Mouse (Mus musculus) cerebellum, adult 18-20 months (tissue): ENCODE measurements around the gene Ccdc125.

Source experiments
- DNase-seq, 2 experiments: peaks; one replicate each; pipeline ENCODE4 v3.0.0; 2021

Ccdc125 gene

DNA sequence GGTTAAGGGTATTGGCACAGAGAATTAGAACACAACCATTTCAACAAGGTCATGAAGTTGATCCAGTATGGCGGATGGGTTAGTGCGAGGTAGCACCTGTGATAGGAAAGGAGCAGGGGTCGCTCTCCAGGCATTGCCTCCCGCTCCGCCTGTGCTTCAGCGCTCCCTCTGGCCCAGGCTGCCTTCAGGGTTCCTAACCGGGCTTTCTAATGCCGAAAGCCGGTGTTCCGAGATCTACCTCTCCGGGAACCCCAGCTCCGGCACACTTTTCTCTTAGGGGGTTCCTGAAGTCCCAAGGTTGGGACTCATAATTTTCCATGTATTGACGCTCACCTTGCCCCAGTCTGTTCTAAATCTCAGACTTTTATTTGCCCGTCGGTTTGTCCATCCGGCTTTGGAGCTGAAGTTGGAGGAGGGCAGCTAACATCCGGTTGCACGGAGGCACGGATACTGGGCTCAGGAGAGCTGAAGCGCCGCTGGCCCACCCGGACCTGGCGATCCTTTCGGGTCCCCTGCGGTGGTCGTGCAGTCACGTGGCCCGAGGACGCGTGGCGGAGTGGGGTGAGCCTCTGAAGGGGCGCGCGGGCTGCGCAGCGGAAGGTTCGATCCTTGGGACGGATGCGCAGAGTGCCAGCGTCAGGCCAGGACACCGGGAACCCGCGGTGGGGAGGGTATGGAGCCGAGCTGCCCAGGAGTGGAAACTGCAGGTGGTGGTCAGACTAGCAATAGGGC, at the start of gene Ccdc125:
Gene Ccdc125, plus strand, starts transcription at position 427 of the 732 bp plus-strand sequence.
- no peak for DNase-seq

DNA sequence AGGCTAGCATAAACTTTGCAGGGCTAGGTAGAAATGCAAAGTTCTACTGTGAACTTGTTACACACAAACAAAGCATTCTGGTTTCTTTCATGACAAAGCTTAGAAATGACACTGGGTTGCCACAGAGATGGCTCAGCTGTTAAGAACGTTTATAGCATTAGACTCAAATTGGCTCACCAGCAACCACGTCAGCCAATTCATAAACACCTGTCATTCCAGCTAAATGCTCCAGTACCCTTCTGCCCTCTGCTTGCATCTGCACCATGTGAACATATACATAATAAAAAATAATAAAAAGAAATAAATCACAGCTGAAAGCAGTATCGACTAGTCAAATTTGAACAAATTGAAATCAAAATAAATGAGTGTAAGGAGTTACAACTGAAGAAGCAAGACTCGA, 47.3 kb upstream of the Ccdc125 start:
- no peak for DNase-seq

DNA sequence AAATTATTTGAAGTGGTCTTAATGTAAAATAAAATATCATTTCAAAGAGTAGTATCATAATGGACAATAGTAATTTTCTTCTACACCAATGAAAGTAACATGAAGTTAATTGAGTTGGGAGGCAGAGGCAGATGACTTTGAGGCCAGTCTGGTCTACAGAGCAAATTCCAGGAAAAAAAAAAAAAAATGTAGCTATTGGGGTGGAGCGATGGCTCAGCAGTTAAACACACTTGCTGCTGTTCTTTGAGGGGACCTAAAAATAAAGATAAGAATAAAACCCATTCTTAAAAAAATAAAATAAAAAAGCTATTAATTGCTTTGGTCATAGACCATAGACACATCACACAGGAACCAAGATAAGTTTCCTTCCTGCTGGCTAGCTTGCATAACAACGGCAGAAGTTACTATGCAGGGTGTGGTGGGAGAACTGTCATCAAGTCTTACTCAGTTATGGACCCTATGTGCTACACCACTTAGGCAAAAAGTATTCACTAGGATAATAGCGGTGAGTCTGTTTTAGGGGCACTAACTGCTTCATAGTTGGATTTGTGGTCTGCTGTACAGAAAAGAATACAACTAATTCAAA, 35.3 kb upstream of the Ccdc125 start:
- DNase-seq: no peak

DNA sequence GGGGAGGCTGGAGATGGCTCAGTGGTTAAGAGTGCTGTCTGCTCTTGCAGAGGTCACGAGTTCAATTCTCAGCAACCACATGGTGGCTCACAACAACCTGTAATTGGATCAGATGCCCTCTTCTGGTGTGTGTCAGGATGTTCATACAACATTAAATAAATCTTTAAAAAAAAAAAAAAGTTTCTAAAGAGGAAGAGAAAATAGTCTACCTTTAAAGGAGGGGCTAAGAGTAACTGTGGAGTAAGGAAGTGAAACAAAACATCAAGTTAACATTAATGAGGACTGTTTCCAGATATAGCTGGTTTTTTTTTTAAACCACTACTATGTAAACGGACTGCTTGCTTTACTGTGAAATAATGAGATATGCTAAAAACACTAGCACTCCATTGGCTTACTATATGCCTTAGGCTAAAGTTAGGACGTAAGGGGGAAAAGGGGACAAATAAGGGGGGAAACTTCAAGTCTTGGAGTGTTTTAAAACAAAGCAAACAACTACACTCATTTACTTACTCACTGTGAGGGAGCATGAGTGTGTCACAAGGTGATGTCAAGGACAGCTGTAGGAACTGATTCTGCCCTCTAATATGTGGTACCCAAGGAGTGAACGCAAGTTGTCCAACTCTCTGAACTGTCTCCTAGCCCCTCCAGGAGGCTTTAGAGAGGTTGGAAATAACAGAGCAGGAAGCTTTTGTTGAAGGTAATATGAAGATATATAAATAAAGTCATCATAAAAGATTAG, 26.9 kb upstream of the Ccdc125 start:
- no peak for DNase-seq

DNA sequence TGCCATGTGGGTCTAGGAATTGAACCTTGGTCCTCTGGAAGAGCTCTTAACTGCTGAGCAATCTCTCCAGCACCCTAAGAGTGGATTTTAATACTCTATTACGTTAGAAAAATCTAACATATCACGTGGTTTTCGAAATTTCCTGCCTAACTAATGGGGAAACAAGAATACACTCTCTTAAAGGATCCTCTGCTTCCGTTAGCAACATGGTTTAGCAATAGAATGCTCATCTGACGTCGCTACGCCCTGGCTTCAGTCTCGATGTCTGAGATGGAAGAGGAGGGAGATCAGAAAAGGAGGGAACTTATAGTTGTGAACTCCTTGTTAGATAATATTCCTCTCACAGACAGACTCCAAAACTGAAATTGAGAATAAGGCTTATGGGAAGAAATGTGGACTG, 21.3 kb upstream of the Ccdc125 start:
- DNase-seq: no peak

DNA sequence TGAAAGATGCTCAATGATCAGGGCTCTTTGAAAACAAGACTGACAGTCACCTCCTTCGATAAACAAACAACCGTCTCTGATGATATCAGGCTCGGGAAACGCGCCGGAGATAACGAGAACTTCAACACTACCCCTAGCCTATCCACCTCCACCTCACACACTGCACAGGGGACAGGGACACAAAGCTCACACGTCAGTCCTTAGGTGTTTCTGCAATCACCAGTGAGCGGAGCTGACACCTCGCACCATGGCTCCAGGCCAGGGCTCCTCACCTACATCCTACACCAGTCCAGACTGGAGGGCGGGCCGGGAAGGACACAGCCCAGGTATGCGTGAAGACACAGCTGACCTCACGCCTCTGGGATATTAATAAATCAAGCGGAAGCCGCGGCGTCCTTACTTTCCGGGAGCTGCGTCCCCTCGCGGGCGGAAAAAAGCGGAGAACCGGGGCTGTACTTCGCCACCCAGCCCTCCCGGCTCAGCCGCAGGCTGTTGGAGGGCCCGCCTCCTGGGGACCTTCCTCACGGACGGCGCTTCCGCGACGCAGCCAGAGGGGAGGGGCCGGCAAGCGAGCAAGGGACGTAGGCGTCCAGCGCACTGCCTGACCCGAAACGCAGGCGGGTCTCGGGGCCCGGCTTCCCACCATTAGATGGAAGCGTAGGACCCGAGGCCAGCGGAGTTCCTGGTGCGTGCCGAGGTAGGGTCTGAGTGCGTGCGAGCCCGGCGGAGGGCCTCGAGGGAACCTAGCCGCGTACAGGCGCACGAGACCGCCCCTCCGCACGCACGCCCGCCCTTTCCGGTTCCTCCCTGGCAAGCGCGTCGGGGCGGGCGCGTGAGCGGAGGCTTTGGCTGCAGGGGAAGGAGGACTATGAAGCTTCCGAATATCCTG, 18.7 kb upstream of the Ccdc125 start, which contains the start of the genes Ak6 and Rad17:
Gene Ak6, plus strand, starts transcription at position 430 of the 889 bp plus-strand sequence.
Gene Rad17, minus strand, starts transcription at position 502 of the 889 bp plus-strand sequence.
- DNase-seq: peak; percentile 93 to 99

DNA sequence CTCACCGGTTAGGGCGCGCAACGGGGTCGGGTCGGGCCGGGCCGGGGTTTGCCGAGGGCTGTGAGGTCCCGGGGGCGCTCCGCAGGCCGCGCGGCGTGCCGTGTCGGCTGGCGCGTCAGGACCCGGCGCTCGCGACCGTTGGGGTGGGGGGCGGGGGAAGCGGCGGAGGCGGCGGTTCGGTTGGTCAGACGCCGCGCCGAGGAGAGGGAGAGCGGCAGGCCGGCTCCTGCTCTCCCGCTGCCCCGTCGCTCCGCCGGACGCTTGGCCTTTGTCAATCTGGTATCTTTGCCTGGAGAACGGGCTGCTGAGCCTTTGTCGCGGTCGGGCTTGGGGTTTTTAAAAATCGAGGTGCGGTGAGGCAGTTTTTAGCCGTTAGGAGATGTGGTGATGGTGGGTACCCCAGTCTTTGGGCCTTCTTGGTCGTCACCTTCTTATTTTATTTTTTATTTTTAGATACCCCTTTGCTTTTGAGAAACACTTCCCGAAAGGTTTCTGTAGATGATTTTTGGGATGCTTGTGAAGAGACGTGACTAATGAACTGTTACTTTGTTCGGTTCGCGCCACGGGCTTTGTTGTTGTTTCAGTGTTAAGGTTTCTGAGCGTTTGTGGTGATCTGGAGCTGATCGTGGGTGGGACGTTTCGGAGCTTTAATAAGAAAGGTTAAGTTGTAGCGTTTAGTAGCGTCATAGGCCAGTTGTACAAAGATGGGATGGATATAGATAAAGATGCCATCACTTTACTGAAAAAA, 17.9 kb upstream of the Ccdc125 start, which contains the start of gene Taf9:
Gene Taf9, plus strand, starts transcription at position 141 of the 748 bp plus-strand sequence.
- DNase-seq: no peak

DNA sequence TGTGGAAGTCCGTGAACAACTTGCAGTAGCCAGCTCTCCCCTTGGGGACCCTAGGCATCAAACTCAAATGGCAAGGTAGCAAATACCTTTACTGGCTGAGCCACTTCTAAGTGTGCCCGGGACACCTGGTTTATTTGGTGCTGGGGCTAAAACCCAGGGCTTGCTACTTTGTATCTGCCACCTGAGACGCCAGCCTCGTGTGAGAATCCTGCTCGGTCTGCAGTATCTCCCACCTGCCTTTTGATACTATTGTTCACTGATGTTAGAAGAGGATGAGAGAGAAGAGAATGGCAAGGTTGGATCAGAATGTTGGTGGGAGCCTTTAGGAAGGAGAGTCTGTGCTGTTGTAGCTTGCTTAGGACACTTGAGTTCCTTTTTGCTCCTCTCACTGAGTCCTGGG, 11.4 kb upstream of the Ccdc125 start:
- no peak for DNase-seq

DNA sequence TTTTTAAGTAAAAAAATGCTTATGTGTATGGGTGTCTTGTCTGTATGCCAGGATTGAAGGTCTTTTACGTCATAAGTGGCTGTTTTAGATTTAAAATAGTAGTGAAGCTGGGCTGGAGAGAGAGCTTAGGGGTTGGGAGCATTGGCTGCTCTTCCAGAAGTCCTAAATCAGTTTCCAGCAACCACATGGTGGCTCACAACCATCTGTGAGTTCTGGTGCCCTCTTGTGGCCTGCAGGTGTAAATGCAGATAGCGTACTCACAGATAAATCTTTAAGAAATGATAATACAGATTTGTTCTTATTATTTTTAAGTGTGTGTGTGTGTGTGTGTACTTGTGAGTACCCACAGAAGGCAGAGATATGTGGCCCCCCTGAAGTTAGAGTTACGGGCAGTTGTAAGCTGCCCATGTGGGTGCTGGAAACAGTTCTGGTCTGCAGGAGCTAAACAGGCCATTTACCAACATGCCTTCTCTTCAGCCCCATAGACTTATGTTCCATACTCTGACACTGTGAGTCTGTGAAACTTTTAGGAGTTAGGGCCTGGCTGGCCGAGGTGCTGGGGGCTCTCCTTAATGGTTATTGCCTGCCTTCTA, 9.6 kb upstream of the Ccdc125 start:
- DNase-seq: peak; percentile 60 to 69

DNA sequence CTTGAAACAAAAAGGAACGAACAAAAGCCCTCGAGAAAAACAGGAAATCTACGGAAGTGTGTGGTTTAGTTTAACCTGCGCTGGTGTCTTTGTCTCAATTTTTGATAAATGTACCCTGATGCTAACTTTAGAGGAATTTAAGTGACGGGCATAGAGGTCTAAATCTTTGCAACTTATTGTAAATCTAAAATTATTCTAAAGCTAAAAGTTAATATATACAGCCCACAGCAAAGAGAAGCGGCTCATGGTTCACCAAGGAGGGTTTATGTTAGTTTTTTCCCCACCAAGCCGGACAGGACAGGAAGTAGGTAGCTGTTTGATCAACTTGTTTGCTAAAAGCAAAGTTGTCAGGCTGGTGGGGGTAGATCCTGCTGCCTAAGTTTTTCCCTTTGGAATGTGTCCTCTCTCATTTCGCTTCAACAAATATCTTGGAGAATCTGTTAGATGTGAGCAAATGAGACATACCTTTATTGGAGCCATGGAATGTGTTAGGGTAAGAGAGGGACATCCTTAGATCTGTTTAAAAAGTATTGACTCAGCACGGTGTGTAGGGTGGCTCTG, 744 bp downstream of the Ccdc125 start:
- DNase-seq: no peak

DNA sequence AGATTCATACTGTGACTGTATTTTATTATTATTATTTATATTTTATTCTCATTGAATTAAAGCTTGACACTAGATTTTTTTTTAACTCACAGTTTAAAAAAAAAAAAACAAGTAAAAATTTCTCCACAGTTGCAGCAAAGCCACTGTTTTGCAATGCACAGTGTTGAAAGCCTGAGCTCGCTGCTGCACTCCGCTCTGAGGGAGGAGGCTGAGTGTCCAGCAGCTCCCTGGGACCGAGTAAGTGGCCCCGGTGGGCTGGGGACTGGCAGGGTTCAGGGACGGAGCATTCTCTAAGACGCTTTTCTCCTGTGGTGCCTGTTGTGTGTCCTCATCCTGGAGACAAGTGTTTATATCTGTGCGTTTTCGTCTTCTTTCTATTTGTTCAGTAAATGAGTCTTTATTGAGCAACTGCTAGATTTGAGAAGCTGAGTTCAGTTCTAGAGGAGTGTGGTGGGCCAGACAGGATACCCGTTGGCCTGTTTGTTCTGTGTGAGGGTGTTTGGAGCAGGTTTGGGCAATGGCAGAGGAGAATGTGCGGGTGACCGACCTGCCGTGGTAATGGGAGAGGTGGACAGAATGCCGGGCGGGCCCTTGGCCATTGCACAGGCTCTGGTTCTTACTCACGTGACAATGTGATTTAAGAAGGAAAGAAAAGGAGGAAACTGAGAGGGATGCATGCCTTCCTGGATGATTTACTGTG, 6.6 kb downstream of the Ccdc125 start:
- no peak for DNase-seq

DNA sequence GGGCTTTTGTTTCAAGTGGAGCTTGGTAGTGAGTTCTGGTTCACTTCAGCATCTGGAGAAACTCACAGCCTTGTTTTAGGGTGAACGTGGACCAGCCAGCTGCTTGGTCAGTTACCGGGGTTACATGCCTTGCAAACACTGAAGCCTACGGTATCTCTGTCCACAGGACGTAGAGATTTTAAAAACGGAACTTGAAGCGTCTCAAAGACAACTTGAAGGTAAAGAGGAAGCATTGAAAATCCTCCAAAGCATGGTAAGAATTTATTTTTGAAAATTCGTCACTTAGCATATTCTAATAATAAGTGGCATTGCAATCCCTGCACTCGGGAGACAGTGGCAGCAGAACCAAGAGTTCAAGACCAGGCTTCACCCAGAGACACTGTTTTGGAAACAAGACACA, 12.1 kb downstream of the Ccdc125 start:
- DNase-seq: no peak

DNA sequence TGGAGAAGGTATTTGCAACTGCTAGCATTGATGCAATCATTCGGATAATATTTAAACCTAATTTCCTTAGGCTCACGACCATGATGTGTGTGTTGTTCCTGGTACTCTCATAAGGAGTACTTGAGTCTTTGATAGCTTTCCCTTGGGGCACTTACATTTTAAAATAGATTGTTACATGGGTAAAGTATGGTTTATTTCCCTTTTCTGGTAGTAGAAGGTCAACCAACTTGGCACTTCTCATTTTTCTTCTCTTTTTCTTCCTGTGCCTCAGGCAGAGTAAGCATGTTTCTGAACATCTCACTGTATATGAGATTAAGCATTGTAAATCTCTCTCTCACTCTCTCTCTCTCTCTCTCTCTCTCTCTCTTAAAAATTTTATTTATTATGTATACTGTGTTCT, 13.3 kb downstream of the Ccdc125 start:
- DNase-seq: no peak

DNA sequence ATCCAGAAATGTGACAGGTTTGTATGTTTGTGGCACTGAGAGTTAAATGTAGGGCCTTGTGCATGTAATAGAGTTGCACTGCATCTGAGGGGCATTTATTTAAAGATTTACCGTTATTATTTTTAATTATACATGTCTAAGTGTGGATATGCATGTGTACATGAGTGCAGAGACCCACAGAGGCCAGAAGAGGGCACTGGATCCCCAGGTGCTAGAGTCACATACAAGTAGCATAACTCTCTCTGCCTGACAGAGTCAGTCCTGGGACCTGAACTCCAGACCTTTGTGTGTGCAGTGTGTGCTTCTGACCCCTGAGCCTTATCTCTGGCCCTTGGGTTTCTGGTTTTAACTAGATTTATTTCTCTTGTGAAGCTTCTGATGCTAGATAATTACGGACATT, 14.8 kb downstream of the Ccdc125 start:
- no peak for DNase-seq

DNA sequence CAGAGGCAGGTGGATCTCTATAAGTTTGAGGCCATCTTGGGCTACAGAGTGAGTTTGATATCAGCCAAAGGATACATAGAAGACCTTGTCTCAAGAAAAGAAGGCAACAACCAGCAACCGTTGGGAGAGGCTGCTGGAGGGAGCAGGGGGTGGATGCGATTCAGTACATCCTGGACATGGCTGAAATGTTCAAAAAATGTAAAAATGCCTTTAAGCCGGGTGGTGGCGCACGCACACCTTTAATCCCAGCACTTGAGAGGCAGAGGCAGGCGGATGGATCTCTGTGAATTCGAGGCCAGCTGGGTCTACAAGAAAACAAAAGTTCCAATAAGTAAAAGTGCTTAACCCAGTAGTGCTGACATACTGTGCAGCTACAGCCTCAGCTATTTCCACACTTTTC, 18.0 kb downstream of the Ccdc125 start:
- no peak for DNase-seq

DNA sequence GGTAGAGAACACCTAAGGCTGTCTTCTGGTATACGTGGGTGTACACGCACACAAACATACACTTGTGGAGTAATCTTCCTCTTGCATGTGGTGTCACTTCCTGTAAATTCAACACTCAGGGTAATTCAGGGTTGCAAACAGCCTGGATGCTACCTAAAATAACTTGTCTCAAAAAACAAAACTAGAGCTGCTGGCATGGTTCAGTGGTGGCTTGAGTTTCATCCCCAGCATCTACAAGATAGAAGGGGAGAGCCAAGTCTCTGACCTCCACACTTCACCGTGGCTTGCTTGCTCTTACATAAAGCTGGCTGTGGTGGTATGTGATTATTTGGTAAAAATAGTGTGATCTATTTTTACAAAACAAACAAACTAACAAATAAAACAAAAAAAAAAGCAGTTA, 28.0 kb downstream of the Ccdc125 start:
- DNase-seq: no peak

DNA sequence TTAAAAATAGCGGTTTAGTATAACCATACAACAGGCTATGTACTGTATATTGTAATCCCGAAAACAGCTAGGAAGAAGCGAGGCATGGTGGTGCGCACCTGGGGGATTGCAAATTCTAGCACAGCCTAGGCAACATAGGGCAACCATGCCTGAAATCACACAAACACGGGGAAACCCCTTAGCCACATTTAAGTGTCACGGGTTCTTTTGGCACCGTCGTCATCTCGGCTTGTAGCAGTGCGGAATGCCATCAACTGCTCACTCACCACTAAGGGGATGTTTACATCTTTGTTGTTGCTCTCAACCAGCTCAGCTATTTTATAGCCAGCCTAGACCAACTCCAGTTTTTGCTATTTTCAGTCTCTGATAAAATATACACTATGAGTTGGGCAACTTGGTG, 29.3 kb downstream of the Ccdc125 start:
- no peak for DNase-seq

DNA sequence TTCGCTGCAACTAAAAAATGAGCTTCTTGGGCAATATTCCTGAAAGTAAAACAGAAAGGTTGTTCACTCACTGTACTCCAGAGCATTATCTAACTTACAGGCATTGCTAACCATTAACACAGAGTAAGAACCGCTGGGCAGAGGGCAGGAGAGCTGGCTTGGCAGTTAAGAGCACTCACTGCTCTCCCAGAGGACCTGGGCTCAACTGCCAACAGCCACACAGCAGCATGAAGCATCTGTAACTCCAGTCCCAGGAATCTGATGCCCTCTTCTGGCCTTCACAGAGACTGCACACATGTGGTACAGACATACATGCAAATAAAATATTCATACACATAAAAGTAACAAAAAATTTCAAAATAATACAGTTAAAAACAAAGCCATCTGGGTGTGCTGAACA, 34.0 kb downstream of the Ccdc125 start:
- DNase-seq: no peak

DNA sequence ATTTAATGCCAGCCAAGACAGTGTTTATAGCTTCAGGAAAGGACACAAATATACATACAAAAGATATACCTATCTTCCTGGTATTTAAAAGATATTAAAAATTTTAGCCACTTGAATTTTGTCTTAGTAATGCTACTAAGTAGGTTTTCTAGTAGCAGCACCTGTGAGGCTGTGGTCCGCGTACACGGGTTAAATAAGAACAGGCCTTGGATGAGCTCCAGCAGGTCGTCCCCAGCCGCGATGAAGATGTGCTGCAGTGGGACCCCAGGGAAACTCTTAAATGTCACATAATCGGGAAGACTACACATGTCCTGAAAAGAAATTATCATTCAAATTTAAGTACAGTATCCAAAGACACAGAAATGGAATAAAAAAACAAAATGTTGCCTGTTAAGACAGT, 36.7 kb downstream of the Ccdc125 start:
- DNase-seq: no peak

DNA sequence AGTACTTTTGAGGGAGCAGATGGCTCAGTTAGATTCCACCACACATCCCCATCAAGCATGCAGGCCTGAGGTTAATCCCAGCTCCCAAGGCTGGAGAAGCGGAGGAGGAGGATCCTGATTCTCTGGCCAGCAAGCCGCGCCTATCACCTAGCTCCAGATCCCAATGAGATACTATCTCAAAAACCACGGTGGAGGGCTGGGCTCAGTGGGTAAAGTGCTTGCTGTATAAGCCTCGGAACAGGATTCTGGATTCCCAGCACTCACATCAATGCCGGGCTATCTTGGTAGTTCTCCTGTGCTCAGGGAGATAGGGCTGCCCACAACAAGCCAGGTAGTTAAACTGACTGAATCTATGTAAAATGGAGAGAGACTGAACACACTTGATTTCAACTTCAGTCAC, 46.0 kb downstream of the Ccdc125 start:
- no peak for DNase-seq

DNA sequence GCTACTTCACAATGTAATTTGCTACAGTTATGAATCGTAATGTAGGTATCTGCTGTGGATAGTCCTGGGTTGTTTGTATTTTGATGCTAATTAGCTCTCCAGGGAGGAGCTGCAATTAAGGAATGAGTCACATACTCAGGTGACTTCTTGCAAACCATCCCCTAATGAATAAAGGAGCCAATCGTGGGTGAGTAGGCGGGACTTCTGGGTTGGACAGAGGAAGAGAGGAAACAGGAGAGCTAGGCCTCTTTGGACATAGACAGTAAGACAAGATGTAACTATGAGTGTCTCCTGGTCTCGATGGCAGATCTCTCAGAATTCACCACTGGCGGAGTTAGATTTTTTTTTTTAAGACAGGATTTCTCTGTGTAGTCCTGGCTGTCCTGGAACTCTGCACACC, 52.1 kb downstream of the Ccdc125 start:
- no peak for DNase-seq
